Mouse (Mus musculus): ENCODE data around the gene Il6st. TPM values are rescaled to one million over a fixed set of nuclear protein-coding genes. Genes with fewer than 3 reads are reported as not detected.

Il6st gene
- total RNA-seq, 2 experiments from 2014 or later, result 85.9 to 91.3 TPM

- no peak for DNase-seq (ENCODE audit: low spot score in 2 of 2)
- intact Hi-C loops (cut with DNase I), result no loop called here
Observed at GRCm38 (mm10) chr13:112473757-112474755, 10.2 kb downstream of the Il6st start.

DNA sequence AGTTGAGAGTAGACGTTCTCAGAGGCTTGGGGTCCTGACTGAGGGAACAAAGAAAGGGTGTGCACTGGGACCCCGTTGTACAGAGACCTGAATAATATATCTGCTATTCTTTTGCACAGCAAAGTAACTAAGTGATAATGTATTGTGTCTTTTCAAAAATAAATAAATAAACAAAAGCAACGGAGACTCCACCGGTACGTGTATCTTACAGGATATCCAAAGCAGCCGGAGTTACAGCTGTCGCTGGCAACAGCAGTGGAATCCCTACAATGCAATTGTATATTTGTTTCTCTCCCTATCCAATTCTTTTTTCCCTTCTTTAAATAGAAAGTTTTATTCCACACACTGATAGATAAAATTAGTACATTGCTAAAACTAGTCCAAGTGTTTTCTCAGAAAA, 15.2 kb downstream of the Il6st start:
- intact Hi-C loops (cut with DNase I), result no loop called here
- no peak for DNase-seq (ENCODE audit: low spot score in 2 of 2)

GRCm38 (mm10) chr13:112479926-112480325, 16.1 kb downstream of the Il6st start:
- intact Hi-C loops (cut with DNase I), result no loop called here
- DNase-seq (ENCODE audit: low spot score in 2 of 2), result no peak

GRCm38 (mm10) chr13:112482525-112482924, 18.7 kb downstream of the Il6st start:
- intact Hi-C loops (cut with DNase I), result no loop called here
- DNase-seq (ENCODE audit: low spot score in 2 of 2), result no peak

DNA sequence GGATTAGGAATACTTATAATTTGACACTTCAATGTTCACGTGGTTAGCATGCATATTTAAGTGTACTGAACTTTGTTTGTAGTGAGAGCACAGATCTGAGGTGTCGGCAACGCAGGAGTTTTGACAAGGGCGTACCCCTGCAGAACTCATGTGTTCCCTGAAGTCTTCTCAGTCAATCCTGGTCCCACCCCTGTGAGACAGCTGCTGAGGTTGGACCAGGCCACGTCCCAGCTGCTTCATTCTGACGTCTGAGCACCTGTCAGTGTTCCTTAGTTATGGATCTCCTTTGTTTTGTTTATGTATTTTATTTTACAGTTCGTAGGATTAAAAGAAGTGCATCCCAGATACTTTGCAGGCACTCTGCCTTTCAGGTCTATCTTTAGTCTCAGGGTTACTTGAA, 19.1 kb downstream of the Il6st start:
- no peak for DNase-seq (ENCODE audit: low spot score in 2 of 2)
- intact Hi-C loops (cut with DNase I), result no loop called here

- DNase-seq (ENCODE audit: low spot score in 2 of 2), result no peak
- intact Hi-C loops (cut with DNase I), result no loop called here
Observed at GRCm38 (mm10) chr13:112486236-112486635, 22.4 kb downstream of the Il6st start.

GRCm38 (mm10) chr13:112486676-112487075, 22.8 kb downstream of the Il6st start:
- DNase-seq (ENCODE audit: low spot score in 2 of 2), result no peak
- intact Hi-C loops (cut with DNase I), result no loop called here

DNA sequence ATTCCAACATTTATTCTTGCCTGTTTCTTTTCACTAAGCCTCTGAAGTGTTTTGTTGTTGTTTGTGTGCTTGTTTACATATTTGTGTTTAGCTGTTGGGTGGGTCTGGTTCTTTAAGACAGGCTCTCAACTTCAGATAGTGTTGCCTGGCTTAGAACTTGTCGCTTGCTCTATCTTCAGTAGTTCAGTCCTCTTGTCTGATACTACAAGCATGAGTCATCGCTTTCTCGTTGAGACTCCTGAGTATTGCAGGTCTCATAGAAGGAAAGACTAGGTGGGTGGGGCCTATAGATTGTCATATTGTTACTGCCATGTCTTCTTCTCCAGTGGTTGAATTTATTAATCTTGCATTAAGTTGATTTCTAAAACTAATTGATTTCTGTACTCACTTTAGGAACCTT, 26.2 kb downstream of the Il6st start:
- no peak for DNase-seq (ENCODE audit: low spot score in 2 of 2)
- intact Hi-C loops (cut with DNase I), result no loop called here

- DNase-seq (ENCODE audit: low spot score in 2 of 2), result no peak
- intact Hi-C loops (cut with DNase I), result no loop called here
Observed at GRCm38 (mm10) chr13:112491636-112492284, 27.9 kb downstream of the Il6st start.

DNA sequence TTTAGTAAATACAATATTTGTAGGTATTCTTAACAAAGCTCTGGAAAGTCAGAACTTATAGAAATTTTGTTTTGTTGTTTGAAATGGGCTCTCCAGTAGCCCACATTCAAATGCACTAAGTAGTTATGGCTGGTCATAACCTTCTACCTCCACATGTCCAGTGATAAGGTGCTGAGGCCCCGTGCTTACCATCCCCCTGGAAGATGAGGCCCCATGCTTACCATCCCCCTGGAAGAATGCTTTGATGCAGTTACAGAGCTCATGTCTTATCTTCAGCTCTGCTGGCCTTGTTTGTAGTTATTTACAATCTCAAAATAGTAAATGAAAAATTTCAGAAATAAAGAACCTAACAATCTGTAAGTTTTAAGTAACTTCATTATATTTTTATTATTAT, 28.4 kb downstream of the Il6st start:
- DNase-seq (ENCODE audit: low spot score in 2 of 2), result no peak
- intact Hi-C loops (cut with DNase I), result no loop called here

DNA sequence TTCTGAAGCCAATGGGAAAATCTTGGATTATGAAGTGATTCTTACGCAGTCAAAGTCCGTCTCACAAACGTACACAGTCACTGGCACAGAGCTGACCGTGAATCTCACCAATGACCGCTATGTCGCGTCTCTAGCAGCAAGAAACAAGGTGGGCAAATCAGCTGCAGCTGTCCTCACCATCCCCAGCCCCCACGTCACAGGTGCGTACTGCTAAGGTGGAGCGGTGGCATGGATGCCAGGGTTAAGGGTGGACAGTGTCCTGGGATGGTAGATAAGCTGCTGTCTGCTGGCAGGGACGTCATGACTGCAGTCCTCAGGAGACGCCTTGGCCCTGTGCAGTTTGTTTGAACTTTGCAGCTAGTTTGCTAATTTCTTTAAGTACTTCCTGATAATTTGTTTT, 30.7 kb downstream of the Il6st start:
- DNase-seq (ENCODE audit: low spot score in 2 of 2), result no peak
- intact Hi-C loops (cut with DNase I), result no loop called here

DNA sequence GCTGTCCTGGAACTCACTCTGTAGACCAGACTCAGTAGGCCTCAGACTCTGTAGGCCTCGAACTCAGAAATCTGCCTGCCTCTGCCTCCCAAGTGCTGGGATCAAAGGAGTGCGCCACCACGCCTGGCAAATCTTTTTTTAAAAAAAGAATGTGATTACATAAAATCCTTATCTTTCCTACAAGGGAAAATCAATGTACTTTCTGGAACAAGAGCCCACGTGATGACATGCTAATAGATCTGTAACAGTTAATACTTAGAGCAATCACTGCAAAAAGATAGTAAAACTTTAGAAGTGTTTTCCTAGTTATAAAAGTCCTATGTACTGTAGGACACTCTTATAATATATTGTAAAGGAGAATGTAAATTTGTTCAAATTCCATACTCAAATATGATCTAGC, 36.2 kb downstream of the Il6st start:
- no peak for DNase-seq (ENCODE audit: low spot score in 2 of 2)
- intact Hi-C loops (cut with DNase I), result no loop called here

GRCm38 (mm10) chr13:112500466-112500865, 36.6 kb downstream of the Il6st start:
- DNase-seq (ENCODE audit: low spot score in 2 of 2), result no peak
- intact Hi-C loops (cut with DNase I), result no loop called here

DNA sequence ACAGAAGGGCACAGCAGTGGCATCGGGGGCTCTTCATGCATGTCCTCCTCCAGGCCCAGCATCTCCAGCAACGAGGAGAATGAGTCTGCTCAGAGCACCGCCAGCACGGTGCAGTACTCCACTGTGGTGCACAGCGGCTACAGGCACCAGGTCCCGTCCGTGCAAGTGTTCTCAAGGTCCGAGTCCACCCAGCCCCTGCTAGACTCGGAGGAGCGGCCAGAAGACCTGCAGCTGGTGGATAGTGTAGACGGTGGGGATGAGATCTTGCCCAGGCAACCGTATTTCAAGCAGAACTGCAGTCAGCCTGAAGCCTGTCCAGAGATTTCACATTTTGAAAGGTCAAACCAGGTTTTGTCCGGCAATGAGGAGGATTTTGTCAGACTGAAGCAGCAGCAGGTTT, 40.0 kb downstream of the Il6st start:
- intact Hi-C loops (cut with DNase I), result no loop called here
- no peak for DNase-seq (ENCODE audit: low spot score in 2 of 2)

DNA sequence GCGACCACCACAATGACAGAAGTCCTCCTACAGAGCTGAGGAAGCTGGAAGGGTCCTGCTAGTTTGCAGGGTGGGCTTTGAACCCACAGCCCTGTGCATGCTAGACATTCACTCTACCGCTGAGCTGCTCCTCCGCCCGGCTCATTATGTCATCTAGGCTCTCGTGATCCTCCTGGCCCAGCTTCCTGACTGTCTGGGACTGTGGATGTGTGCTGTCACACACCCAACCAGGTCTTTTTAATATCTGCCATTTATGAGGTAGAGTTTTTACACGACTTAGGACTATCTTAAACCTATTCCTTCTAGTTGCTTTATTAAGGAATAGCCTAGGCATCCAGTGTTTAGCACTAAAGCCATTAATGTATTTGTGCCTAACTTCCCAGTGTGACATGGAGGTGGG, 41.6 kb downstream of the Il6st start:
- no peak for DNase-seq (ENCODE audit: low spot score in 2 of 2)
- intact Hi-C loops (cut with DNase I), result no loop called here

DNA sequence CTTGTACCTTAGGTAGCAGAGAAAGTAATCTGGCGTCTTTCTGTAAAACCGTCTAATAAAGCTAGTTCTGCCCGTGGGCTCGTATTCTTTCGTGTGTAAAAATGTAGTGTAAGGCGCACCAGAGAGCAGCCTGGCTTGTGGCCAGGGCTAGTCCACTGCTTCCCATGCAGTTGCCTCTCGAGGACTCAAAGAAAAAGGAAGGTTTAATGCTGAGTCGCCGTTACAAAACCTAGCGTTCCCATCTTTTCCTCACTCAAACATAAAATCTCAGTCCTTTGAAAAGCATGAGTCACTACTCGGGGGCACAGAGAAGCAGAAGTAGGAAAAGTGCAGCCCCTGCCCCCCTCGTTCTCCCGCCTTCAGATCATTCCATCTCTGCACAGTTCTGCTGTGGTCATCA, 42.9 kb downstream of the Il6st start:
- peak; percentile 9 to 40 for DNase-seq (ENCODE audit: low spot score in 2 of 2)
- intact Hi-C loops (cut with DNase I), result no loop called here

DNA sequence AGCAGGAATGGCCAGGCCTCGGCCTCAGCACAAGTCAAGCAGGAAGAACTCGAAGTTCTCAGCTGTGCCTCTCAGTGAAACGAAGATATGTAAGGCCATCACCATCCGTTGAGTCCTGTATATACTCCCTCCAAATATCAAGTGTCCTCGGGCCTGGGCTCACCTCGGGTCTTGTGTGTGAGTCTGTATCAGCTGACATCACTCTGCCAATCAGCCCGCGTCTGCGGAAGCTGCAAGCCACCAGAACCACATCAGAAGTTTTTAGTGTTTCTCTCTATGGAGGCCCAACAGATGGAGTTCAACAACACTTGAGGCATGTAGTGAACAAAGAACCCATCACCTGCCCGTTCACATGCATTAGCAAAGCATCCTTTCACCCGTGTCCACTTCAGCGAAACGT, 43.8 kb downstream of the Il6st start:
- no peak for DNase-seq (ENCODE audit: low spot score in 2 of 2)
- intact Hi-C loops (cut with DNase I), result no loop called here

DNA sequence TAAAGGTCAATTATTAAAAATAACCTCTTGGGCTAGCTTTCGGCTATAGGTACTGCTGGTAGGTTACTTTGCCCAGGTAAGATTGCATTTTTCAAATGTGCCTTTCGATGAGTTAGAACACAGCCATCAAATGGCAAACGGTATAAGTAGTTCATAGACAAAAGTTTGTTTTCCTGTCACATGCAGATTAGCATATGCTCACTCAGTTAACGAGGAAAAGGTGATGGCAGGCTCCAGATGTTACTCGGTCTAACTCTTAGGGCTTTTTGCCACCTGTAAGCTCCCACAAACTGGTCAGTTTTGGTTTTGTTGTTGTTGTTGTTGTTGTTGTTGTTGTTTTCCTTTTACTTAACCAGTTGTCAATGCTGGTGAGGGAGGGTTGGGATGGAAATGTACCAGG, 44.6 kb downstream of the Il6st start:
- intact Hi-C loops (cut with DNase I), result no loop called here

GRCm38 (mm10) chr13:112509465-112509864, 45.6 kb downstream of the Il6st start:
- intact Hi-C loops (cut with DNase I), result loop anchor here (1.0 kb wide), 2 partner anchors 201 to 237 kb away; no protein-coding TSS in a partner anchor

More for the DNA sequence above, 44.6 kb downstream of the Il6st start:
- DNase-seq (ENCODE audit: low spot score in 2 of 2), result no peak

GRCm38 (mm10) chr13:112510437-112511212, 46.8 kb downstream of the Il6st start:
- intact Hi-C loops (cut with DNase I), result no loop called here
- peak in 1 of 2 experiments; percentile 41 for DNase-seq (ENCODE audit: low spot score in 2 of 2)

More at GRCm38 (mm10) chr13:112509465-112509864, 45.6 kb downstream of the Il6st start:
- peak; percentile 67 to 72 for DNase-seq (ENCODE audit: low spot score in 2 of 2)

Data from left cerebral cortex, postnatal 25 days (tissue).